Mouse (Mus musculus): ENCODE data around the gene Usp2. TPM values are rescaled to one million over a fixed set of nuclear protein-coding genes. Genes with fewer than 3 reads are reported as not detected.

Gene Usp2
- total RNA-seq, 1 experiment from 2014 or later = 5.6 TPM

GRCm38 (mm10) chr9:44071914-44072598, 5.2 kb downstream of the Usp2 start:
- no peak for ATAC-seq (replicated peaks; ENCODE audit: insufficient number of reproducible peaks, low FRiP score, low TSS enrichment, poor library complexity, severe bottlenecking)

- no peak for ATAC-seq (replicated peaks; ENCODE audit: insufficient number of reproducible peaks, low FRiP score, low TSS enrichment, poor library complexity, severe bottlenecking)
These were observed 5.7 kb downstream of the Usp2 start for GRCm38 (mm10) chr9:44072599-44072915.

- ATAC-seq (replicated peaks; ENCODE audit: insufficient number of reproducible peaks, low FRiP score, low TSS enrichment, poor library complexity, severe bottlenecking) = no peak
These were observed 6.3 kb downstream of the Usp2 start for GRCm38 (mm10) chr9:44073115-44073514.

GRCm38 (mm10) chr9:44074395-44075275, 7.8 kb downstream of the Usp2 start:
- ATAC-seq (replicated peaks; ENCODE audit: insufficient number of reproducible peaks, low FRiP score, low TSS enrichment, poor library complexity, severe bottlenecking) = no peak

DNA sequence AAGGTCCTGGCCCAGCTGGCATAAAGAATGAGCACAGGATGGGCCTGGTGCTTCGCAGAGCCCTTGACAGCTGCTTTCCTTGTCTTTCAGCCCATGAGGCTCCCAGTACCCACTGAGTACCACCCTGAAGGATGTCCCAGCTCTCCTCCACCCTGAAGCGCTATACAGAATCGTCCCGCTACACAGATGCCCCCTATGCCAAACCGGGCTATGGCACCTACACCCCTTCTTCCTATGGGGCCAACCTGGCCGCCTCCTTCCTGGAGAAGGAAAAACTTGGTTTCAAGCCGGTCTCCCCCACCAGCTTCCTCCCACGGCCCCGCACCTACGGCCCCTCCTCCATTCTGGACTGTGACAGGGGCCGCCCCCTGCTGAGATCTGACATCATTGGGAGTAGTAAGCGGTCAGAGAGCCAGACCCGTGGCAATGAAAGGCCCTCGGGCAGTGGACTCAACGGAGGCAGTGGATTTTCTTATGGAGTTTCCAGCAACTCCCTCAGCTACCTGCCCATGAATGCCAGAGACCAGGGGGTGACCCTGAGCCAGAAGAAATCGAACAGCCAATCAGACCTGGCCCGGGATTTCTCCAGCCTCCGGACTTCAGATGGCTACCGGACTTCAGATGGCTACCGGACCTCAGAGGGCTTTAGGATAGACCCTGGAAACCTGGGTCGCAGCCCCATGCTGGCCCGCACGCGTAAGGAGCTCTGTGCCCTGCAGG, 8.6 kb downstream of the Usp2 start:
- ATAC-seq (replicated peaks; ENCODE audit: insufficient number of reproducible peaks, low FRiP score, low TSS enrichment, poor library complexity, severe bottlenecking) = no peak

DNA sequence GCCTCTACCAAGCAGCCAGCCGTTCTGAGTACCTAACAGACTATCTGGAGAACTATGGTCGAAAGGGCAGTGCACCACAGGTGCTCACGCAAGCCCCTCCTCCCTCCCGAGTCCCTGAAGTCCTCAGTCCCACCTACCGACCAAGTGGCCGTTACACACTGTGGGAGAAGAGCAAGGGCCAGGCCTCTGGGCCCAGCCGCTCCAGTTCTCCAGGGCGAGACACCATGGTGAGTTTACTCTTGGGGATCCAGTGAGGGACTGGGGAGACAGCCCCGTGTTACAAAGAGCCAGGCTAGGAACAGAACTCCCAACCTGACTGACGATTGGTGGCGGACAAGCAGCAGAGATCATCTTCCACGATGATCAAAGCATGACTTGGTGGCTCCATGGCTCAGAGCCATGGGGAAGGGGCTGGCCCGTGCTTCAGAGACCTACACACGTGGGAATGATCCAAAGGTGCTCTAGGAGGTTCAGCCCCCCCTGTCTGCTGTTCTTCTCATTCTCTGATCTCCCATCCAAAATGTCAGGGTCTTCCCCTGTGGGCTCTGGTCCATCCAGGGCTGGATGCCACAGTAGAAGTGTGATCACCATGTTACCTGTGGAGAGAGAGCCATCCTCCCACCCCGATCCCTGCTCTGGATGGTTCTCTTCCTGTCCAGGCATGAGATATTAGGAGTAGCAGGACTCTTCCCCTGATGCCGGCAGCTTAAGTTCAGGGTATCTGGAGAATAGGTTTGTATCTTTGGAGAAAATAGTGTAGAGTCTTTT, 9.4 kb downstream of the Usp2 start:
- ATAC-seq (replicated peaks; ENCODE audit: insufficient number of reproducible peaks, low FRiP score, low TSS enrichment, poor library complexity, severe bottlenecking) = no peak

GRCm38 (mm10) chr9:44076764-44077120, 9.9 kb downstream of the Usp2 start:
- peak; percentile 65 for ATAC-seq (replicated peaks; ENCODE audit: insufficient number of reproducible peaks, low FRiP score, low TSS enrichment, poor library complexity, severe bottlenecking)

- ATAC-seq (replicated peaks; ENCODE audit: insufficient number of reproducible peaks, low FRiP score, low TSS enrichment, poor library complexity, severe bottlenecking) = no peak
These were observed 10.6 kb downstream of the Usp2 start for GRCm38 (mm10) chr9:44077266-44077910.

- ATAC-seq (replicated peaks; ENCODE audit: insufficient number of reproducible peaks, low FRiP score, low TSS enrichment, poor library complexity, severe bottlenecking) = no peak
These were observed 11.4 kb downstream of the Usp2 start for GRCm38 (mm10) chr9:44078136-44078797.

- no peak for ATAC-seq (replicated peaks; ENCODE audit: insufficient number of reproducible peaks, low FRiP score, low TSS enrichment, poor library complexity, severe bottlenecking)
These were observed 12.3 kb downstream of the Usp2 start for GRCm38 (mm10) chr9:44078955-44079756.

- ATAC-seq (replicated peaks; ENCODE audit: insufficient number of reproducible peaks, low FRiP score, low TSS enrichment, poor library complexity, severe bottlenecking) = no peak
These were observed 13.4 kb downstream of the Usp2 start for GRCm38 (mm10) chr9:44079997-44080780.

DNA sequence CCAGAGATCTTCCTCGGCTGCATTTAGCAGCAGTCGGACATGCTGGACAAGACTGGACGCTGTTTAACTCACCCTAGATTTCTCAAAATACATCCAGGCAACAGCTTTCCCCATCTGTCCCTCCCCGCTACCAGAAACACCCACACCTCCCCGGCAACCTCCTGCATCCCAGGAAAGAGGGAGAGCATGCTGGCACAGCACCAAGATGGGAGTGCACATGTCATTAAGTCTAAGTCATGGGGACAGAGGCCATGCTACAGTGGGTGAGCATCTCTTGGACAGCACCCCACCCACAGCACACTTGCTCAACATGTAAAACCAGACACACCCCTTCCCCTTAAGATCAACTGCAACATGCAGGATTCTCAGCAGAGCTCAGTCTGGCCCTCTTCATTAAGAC, 14.1 kb downstream of the Usp2 start:
- peak; percentile 60 for ATAC-seq (replicated peaks; ENCODE audit: insufficient number of reproducible peaks, low FRiP score, low TSS enrichment, poor library complexity, severe bottlenecking)

- ATAC-seq (replicated peaks; ENCODE audit: insufficient number of reproducible peaks, low FRiP score, low TSS enrichment, poor library complexity, severe bottlenecking) = no peak
These were observed 14.8 kb downstream of the Usp2 start for GRCm38 (mm10) chr9:44081581-44081980.

DNA sequence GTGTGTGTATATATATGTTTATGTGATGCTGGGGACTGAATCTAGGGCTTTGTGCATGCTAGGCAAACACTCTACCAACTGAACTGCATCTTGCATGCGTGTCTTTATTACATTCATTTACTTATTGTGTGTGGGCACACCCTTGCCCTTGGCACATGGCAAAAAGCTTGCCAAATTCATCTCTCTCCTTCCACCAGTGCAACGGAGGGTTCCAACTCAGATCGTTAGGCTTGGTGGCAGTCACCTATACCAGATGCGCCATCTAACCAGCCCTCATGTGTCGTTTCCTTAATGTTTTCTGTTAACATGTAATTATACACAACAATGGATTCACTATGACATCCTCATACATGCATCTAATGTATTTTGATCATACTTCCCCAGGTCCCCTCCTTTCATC, 15.4 kb downstream of the Usp2 start:
- ATAC-seq (replicated peaks; ENCODE audit: insufficient number of reproducible peaks, low FRiP score, low TSS enrichment, poor library complexity, severe bottlenecking) = no peak

DNA sequence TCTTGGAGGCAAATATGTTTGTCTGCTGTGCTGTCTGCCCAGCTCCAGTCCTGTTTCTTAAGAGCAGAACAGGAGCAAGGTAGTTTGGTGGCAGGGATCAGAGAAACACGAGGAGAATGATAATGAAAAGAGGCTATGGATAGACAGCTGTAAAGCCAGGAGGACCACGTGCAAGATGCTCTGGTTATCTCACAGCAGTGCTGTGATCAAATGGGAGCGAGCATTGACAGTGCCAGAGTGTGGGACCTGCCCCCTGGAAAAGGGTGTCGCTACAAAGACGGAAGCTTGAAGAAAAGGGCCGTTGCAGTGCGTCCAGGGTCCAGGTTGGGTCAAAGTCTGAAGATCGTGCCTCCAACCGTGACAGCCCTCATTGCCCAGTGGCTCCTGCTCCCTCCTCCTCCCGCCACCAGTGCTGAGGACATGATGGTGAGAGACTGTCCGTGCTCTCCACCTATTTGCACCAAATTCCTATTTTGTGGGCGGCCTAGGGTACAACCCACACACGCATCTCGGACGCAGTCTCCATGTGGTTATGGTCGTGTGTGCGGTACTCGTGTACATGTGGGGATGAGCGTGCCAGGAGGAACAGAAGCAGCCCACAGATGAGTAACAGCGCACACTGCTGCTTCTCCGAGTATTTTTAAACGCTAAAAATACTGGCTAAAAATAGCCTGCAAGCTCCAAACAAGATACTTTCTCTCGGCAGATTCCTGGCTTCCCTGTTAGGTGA, 16.7 kb downstream of the Usp2 start:
- no peak for ATAC-seq (replicated peaks; ENCODE audit: insufficient number of reproducible peaks, low FRiP score, low TSS enrichment, poor library complexity, severe bottlenecking)

- ATAC-seq (replicated peaks; ENCODE audit: insufficient number of reproducible peaks, low FRiP score, low TSS enrichment, poor library complexity, severe bottlenecking) = no peak
These were observed 17.4 kb downstream of the Usp2 start for GRCm38 (mm10) chr9:44084236-44084635.

All from monocyte, adult 5-6 weeks (primary cell).